Mouse (Mus musculus): ENCODE measurements around the gene Camk1d.

GRCm38 (mm10) chr2:5676786-5677185 is 37.5 kb downstream of the Camk1d start:
- TF ChIP-seq CTCF (IDR thresholded peaks at IDR 0.05; ENCODE audit: low read depth) (no peak), EP300 (IDR thresholded peaks at IDR 0.05; ENCODE audit: low read depth) (no peak)
